Mouse (Mus musculus) frontal cortex, adult 2 months (tissue): ENCODE data around the gene Ubr4. TPM values are rescaled to one million over a fixed set of nuclear protein-coding genes. Genes with fewer than 3 reads are reported as not detected.
A peak's percentile ranks its signal among the peaks of the same experiment; 100 is the strongest.

Experiments used
- DNase-seq, 2 experiments: peaks; one replicate each; pipeline ENCODE4 v3.0.0; 2022; ENCODE audit warnings: low spot score in 1 of 2; ENCODE audit errors: extremely low spot score in 1 of 2
- polyA plus RNA-seq: library from polyadenylated mRNA; depleted of rRNA; stranded (reverse); fragments of >200 nt; gene quantifications from 2 replicates; pipeline ENCODE4 v1.2.3, GENCODE M21; 2012; rRNA removed

Gene Ubr4
- 177 and 186 TPM in 2 replicates for polyA plus RNA-seq

GRCm38 (mm10) chr4:139351931-139352711 lies at the start of gene Ubr4, which contains the start of the genes Mrto4 and Emc1:
Gene Ubr4, plus strand, starts transcription at chr4:139352609.
Gene Mrto4, minus strand, starts transcription at chr4:139352576.
Gene Emc1, plus strand, starts transcription at chr4:139352587.
- peak; percentile 59 to 83 for DNase-seq

- no peak for DNase-seq
These were observed 46.9 kb upstream of the Ubr4 start for GRCm38 (mm10) chr4:139305521-139305920.

- no peak for DNase-seq
These were observed 44.5 kb upstream of the Ubr4 start for GRCm38 (mm10) chr4:139307916-139308315.

- DNase-seq = no peak
These were observed 42.8 kb upstream of the Ubr4 start for GRCm38 (mm10) chr4:139309651-139310050.

- DNase-seq = peak; percentile 92 to 99
These were observed 42.1 kb upstream of the Ubr4 start, which contains the start of the genes Pqlc2 and Akr7a5 for GRCm38 (mm10) chr4:139310171-139310898. Gene Pqlc2, minus strand, starts transcription at chr4:139310708. Gene Akr7a5, plus strand, starts transcription at chr4:139310744.

DNA sequence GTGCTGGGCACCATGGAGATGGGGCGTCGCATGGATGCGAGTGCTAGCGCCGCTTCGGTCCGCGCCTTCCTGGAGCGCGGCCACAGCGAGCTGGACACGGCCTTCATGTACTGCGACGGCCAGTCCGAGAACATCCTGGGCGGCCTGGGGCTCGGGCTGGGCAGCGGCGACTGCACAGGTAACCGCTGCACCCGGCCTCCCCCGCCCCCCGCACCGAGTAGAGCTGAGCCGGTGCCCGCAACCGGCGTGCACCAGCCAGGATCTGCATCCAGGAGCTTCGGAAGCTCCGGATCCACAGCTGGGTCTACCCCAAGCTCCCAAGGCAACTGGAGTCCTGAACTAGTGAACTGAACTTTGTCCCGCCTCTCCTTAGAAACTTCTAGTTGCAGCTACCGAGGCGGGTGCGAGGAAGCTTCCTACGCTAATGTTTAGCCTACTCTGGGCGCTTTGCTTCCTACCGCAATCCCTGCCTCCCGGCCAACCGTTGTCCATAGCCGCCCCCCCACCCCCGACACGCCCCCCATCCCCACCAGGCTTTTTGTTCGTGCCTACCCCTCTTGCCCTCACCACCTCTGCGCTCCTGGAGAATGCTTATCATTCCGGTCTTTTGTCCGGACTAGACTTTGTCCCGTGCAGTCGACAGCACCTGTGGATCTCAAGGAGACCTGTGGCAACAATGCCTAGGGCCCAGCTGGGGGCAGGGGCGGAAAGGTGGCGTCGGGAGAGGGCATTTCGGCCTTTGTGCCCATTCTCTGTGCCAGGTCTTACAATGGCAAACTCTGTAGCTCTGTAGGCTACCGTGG lies 41.3 kb upstream of the Ubr4 start:
- no peak for DNase-seq

DNA sequence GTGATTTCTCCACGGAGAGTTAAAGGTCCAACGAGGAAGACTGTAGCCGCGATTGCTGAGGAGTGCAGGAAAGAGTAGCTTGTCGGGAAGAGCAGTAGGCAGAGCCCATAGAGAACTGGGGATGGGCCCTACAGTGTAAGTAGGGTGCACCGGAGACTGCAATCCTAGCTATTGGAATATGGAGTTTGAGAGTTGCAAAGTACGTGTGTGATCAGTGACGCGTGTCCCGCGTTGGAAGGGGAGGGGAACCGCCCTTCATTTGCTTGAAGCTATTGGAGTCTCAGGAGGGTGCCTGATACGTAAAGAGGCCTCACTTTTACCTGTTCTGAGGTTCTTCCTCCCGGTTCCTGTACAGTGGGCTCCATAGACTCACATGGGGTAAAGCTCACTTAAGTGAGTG lies 40.7 kb upstream of the Ubr4 start:
- DNase-seq = no peak

- DNase-seq = no peak
These were observed 39.8 kb upstream of the Ubr4 start for GRCm38 (mm10) chr4:139312632-139313031.

GRCm38 (mm10) chr4:139318449-139318848 lies 34.0 kb upstream of the Ubr4 start:
- no peak for DNase-seq

- DNase-seq = no peak
These were observed 32.7 kb upstream of the Ubr4 start for GRCm38 (mm10) chr4:139319740-139320139.

GRCm38 (mm10) chr4:139330605-139331004 lies 21.8 kb upstream of the Ubr4 start:
- peak in 1 of 2 experiments; percentile 35 for DNase-seq

- no peak for DNase-seq
These were observed 17.6 kb upstream of the Ubr4 start for GRCm38 (mm10) chr4:139334631-139335295.

DNA sequence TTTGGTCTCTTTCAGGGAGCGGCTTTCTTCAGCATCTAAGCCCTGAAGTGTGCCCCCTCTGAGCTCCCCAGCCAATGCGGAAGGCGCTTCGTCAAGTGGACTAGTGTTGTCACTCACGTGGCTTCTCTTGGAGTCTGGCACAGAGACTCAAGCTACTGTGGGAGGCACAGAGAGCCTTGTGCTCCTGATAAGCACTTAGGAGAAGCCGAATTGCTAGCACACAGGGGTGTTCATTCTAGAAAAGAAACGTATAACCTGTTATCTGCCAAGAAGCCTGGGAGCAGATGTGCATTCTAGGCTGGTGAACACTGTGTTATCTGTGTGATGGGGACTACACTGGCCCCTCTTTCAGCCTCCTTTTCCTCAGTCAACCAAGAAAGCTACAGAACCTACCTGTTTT lies 16.9 kb upstream of the Ubr4 start:
- no peak for DNase-seq

GRCm38 (mm10) chr4:139336822-139337483 lies 15.5 kb upstream of the Ubr4 start:
- DNase-seq = peak in 1 of 2 experiments; percentile 67

GRCm38 (mm10) chr4:139338145-139338544 lies 14.3 kb upstream of the Ubr4 start:
- DNase-seq = no peak

DNA sequence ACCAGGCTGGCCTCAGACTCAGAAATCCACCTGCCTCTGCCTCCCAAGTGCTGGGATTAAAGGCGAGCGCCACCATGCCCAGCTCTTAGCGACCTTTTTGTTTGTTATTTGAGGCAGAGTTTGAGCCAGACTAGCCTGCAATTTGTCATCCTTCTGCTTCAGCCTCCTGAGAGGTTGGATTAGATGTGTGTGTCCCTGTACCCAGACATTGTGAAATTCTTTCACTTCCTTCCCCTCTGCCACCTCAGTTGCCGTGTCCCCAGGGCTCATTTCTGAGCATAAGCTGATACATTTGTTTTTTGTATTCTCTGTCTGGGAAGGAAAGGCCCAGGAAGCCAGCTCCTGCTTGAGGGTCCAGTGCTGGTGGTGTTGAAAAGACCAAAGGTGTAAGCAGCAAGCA lies 11.6 kb upstream of the Ubr4 start:
- no peak for DNase-seq

- DNase-seq = no peak
These were observed 10.7 kb upstream of the Ubr4 start for GRCm38 (mm10) chr4:139341556-139342233.

DNA sequence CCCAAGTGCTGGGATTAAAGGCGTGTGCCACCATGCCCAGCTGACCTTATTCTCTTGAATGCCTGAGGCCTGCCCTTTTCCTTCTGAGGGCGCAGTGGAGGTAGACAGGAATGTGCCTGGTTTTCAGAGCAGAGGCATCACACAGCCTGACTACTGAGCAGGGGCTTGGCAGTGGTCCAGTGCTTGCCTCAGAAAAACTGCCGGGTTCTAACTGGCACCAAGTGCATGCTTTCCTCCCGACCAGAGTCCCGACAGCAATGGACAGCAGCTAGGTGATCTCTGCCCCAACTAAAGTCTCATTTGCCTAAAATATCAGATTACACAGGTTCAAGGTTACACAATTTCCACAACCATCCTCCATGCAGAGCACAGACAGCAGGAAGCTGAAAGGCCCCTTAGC lies 8.7 kb upstream of the Ubr4 start:
- DNase-seq = peak in 1 of 2 experiments; percentile 43

GRCm38 (mm10) chr4:139345416-139346019 lies 6.9 kb upstream of the Ubr4 start:
- no peak for DNase-seq
